9 mouse cellular contexts compared by ENCODE assay signal in genomic region chr10:85013464-85013863, GRCm38 (mm10).
DNase-seq lines count a peak whose midpoint lies in the region; ATAC-seq and TF ChIP-seq lines count a peak whose summit lies in the region.
"Had no signal": no experiment of that assay in that cellular context is flagged by ENCODE, and none has a peak within 500 bp of the region (broad histone marks: within the 10 kb centered on the region; RNA-seq: fewer than 3 reads in every experiment).

No protein-coding gene starts in this region.

- no peak for TF ChIP-seq EP300 in CH12.LX (IDR thresholded peaks at IDR 0.05; ENCODE audit: low read length)

- no peak overlapping the region for H3K4me3 ChIP-seq in CH12.LX (replicated peaks in 1 of 3; ENCODE audit: low read depth in 2 of 3, low read length in 2 of 3, poor library complexity in 1 of 3)
- H3K4me3 ChIP-seq in midbrain, embryonic 13.5 days (replicated peaks), result no peak overlapping the region
- H3K4me3 ChIP-seq: heart, embryonic 15.5 days had no signal

- peak; percentile 56 for TF ChIP-seq RAD21 in CH12.LX (IDR thresholded peaks at IDR 0.05; ENCODE audit: low read depth, low read length)

- no peak overlapping the region for H3K27ac ChIP-seq in CH12.LX (ENCODE audit: insufficient read depth, low read depth)
- H3K27ac ChIP-seq in midbrain, embryonic 13.5 days, result peak overlapping the region; percentile 16
- H3K27ac ChIP-seq: heart, embryonic 15.5 days had no signal

- WGBS in midbrain, embryonic 13.5 days, result 0% methylated on average over 1 of the region's 1 CpGs

- no peaks in the 10 kb centered on the region for H3K9me3 ChIP-seq in CH12.LX (replicated peaks; ENCODE audit: low read length)
- no peaks in the 10 kb centered on the region for H3K9me3 ChIP-seq in midbrain, embryonic 13.5 days
- H3K9me3 ChIP-seq: heart, embryonic 15.5 days had no signal

- dilution Hi-C loops in CH12.LX (cut with MboI; ENCODE audit: extremely low pct_ligation_motif_present, extremely low pct_unique_long_range_greater_than_20kb, low sequenced_read_pairs), result no loop called here

- peaks cover 13 to 86% of the 10 kb centered on the region in 2 experiments for H3K36me3 ChIP-seq in CH12.LX (replicated peaks in 1 of 2; ENCODE audit: control insufficient read depth in 1 of 2, insufficient read depth in 1 of 2, low read length in 1 of 2)
- peaks cover 29% of the 10 kb centered on the region for H3K36me3 ChIP-seq in midbrain, embryonic 13.5 days
- H3K36me3 ChIP-seq in splenic B cell, adult 2 months (ENCODE audit: control insufficient read depth, insufficient read depth, low read length, poor library complexity, severe bottlenecking), result peaks cover 2% of the 10 kb centered on the region; the same call in 1 of the 2 replicates

- in situ Hi-C loops in CH12.LX (cut with MboI; ENCODE audit: low pct_ligation_motif_present, low pct_unique_long_range_greater_than_20kb, low sequenced_read_pairs), result no loop called here

- no peak overlapping the region for H3K4me2 ChIP-seq in CH12.LX (ENCODE audit: insufficient read depth, low read depth, poor library complexity, severe bottlenecking)
- H3K4me2 ChIP-seq in midbrain, embryonic 13.5 days (replicated peaks), result no peak overlapping the region
- H3K4me2 ChIP-seq: heart, embryonic 15.5 days had no signal

- no peaks in the 10 kb centered on the region for H3K27me3 ChIP-seq in CH12.LX (replicated peaks)
- peaks cover 5% of the 10 kb centered on the region; the same call in 1 of the 2 replicates for H3K27me3 ChIP-seq in midbrain, embryonic 13.5 days
- no peaks in the 10 kb centered on the region for H3K27me3 ChIP-seq in splenic B cell, adult 2 months (ENCODE audit: control insufficient read depth, insufficient read depth, low read length, poor library complexity, severe bottlenecking)
- H3K27me3 ChIP-seq: heart, embryonic 15.5 days had no signal

- TF ChIP-seq POLR2A in CH12.LX (IDR thresholded peaks at IDR 0.05; ENCODE audit: low read depth, low read length), result no peak

- DNase-seq in adrenal gland, adult 2 months, result peak; percentile 35
- DNase-seq in adrenal gland, adult 18-20 months (ENCODE audit: low spot score in 2 of 2), result no peak
- DNase-seq in CH12.LX (ENCODE audit: extremely low read depth), result peak; percentile 45
- peak; percentile 22 for DNase-seq in cerebellum, adult 9-10 months
- DNase-seq in heart, postnatal 14 days, result peak; percentile 24 to 57
- peak; percentile 50 to 65 for DNase-seq in left cerebral cortex, postnatal 14 days (ENCODE audit: low spot score in 2 of 2)
- DNase-seq in splenic B cell, adult 2 months (ENCODE audit: low read depth, low spot score), result peak; percentile 60

- peak; percentile 30 to 74; a peak in 3 of 4 replicates for TF ChIP-seq CTCF in CH12.LX (conservative IDR thresholded peaks at IDR 0.05 in 1 of 2, IDR thresholded peaks at IDR 0.05 in 1 of 2; ENCODE audit: low read depth in 2 of 2, low read length in 2 of 2)

- intact Hi-C loops in heart, postnatal 14 days (cut with DNase I), result loop anchor here (2.0 kb wide), 1 partner anchor 31 kb away; no protein-coding TSS in a partner anchor
- intact Hi-C loops in left cerebral cortex, postnatal 14 days (cut with DNase I), result no loop called here

- H3K4me1 ChIP-seq in CH12.LX (ENCODE audit: control insufficient read depth in 1 of 2, insufficient read depth in 2 of 2), result no peaks in the 10 kb centered on the region
- H3K4me1 ChIP-seq in midbrain, embryonic 13.5 days (replicated peaks), result peaks cover 33% of the 10 kb centered on the region
- H3K4me1 ChIP-seq: heart, embryonic 15.5 days had no signal

- H3K9ac ChIP-seq in CH12.LX (ENCODE audit: insufficient read depth, low read depth), result no peak overlapping the region
- H3K9ac ChIP-seq in midbrain, embryonic 13.5 days (replicated peaks), result no peak overlapping the region
- H3K9ac ChIP-seq: heart, embryonic 15.5 days had no signal

- no peaks in the 10 kb centered on the region for H3K79me2 ChIP-seq in CH12.LX (replicated peaks; ENCODE audit: control insufficient read depth, extremely low read depth, insufficient read depth, poor library complexity, severe bottlenecking)

- ATAC-seq in midbrain, embryonic 13.5 days, result peak; percentile 84

TF ChIP-seq in CH12.LX, 34 proteins besides CTCF, POLR2A, EP300 and RAD21:
- TF ChIP-seq SMC3 (IDR thresholded peaks at IDR 0.05; ENCODE audit: low read depth, low read length) (peak; percentile 80), NRF1 (IDR thresholded peaks at IDR 0.05; ENCODE audit: low read depth, low read length) (no peak)
TF ChIP-seq in CH12.LX: peak in this region for 1.

Comparison
In these comparisons a context has a peak if more than half of its experiments do, and no peak if none do; other contexts are left out.
1. DNase-seq: peak in adrenal gland, adult 2 months (single experiment), CH12.LX (single experiment), cerebellum, adult 9-10 months (single experiment), heart, postnatal 14 days (2 of 2), left cerebral cortex, postnatal 14 days (2 of 2) and splenic B cell, adult 2 months (single experiment); none in adrenal gland, adult 18-20 months (0 of 2).